Comparison of ENCODE assay signal across 28 mouse cellular contexts in genomic region chr1:167766619-167767018, GRCm38 (mm10).
"Had no signal": no experiment of that assay in that cellular context is flagged by ENCODE, and none has a peak within 500 bp of the region (broad histone marks: within the 10 kb centered on the region; RNA-seq: fewer than 3 reads in every experiment).

No protein-coding gene starts in this region.

- DNase-seq: cerebellum, adult 18-20 months; cerebellum, adult 2 months; cerebellum, adult 8-10 months; cerebellum, adult 9-10 months; cerebellum, adult 9-11 months; cerebellum, postnatal 10 days; cerebellum, postnatal 14 days; cerebellum, postnatal 25 days; cerebellum, postnatal 36 days; embryo, embryonic 11 days; forebrain, postnatal 0 days; gastrocnemius, adult 2 months; gastrocnemius, postnatal 10 days; gastrocnemius, postnatal 14 days; gastrocnemius, postnatal 25 days; gastrocnemius, postnatal 36 days; heart, adult 11 months had no signal

- H3K9ac ChIP-seq: embryonic facial prominence, embryonic 12.5 days; embryonic facial prominence, embryonic 13.5 days; embryonic facial prominence, embryonic 15.5 days; forebrain, embryonic 12.5 days; forebrain, embryonic 13.5 days; forebrain, embryonic 15.5 days; forebrain, postnatal 0 days had no signal

- H3K36me3 ChIP-seq: embryonic facial prominence, embryonic 10.5 days; embryonic facial prominence, embryonic 12.5 days; embryonic facial prominence, embryonic 13.5 days; embryonic facial prominence, embryonic 15.5 days; forebrain, embryonic 10.5 days; forebrain, embryonic 12.5 days; forebrain, embryonic 15.5 days had no signal

- H3K4me3 ChIP-seq: embryonic facial prominence, embryonic 10.5 days; embryonic facial prominence, embryonic 12.5 days; embryonic facial prominence, embryonic 13.5 days; embryonic facial prominence, embryonic 15.5 days; erythroblast, embryonic 14.5 days; forebrain, embryonic 10.5 days; forebrain, embryonic 12.5 days; forebrain, embryonic 13.5 days; forebrain, embryonic 15.5 days; gastrocnemius, adult 2 months had no signal

- H3K27me3 ChIP-seq: embryonic facial prominence, embryonic 12.5 days; embryonic facial prominence, embryonic 13.5 days; forebrain, embryonic 15.5 days had no signal

- H3K27ac ChIP-seq: embryonic facial prominence, embryonic 10.5 days; embryonic facial prominence, embryonic 12.5 days; embryonic facial prominence, embryonic 13.5 days; embryonic facial prominence, embryonic 15.5 days; forebrain, embryonic 10.5 days; forebrain, embryonic 12.5 days; forebrain, embryonic 13.5 days; forebrain, embryonic 15.5 days; gastrocnemius, adult 2 months had no signal

- H3K4me2 ChIP-seq: embryonic facial prominence, embryonic 12.5 days; embryonic facial prominence, embryonic 13.5 days; embryonic facial prominence, embryonic 15.5 days; forebrain, embryonic 12.5 days; forebrain, embryonic 13.5 days; forebrain, embryonic 15.5 days had no signal

- ATAC-seq: forebrain, embryonic 13.5 days; forebrain, embryonic 14.5 days; forebrain, embryonic 15.5 days; forebrain, embryonic 16.5 days; forebrain, postnatal 0 days had no signal

- H3K9me3 ChIP-seq: embryonic facial prominence, embryonic 10.5 days; embryonic facial prominence, embryonic 12.5 days; embryonic facial prominence, embryonic 13.5 days; embryonic facial prominence, embryonic 15.5 days; forebrain, embryonic 10.5 days; forebrain, embryonic 12.5 days; forebrain, embryonic 13.5 days; forebrain, embryonic 15.5 days had no signal
